Mouse (Mus musculus) small intestine, adult 10 weeks (tissue): ENCODE measurements around the gene Itgam. TPM values are rescaled to one million over a fixed set of nuclear protein-coding genes. Genes with fewer than 3 reads are reported as not detected.

Experiments
- polyA plus RNA-seq: library from polyadenylated mRNA; stranded (reverse); fragments of 350-450 nt; fragmentation: Illumina TruSeq; extraction: RNeasy Lipid Tissue Mini Kit (QIAGEN cat#74804); gene quantifications from one replicate; pipeline ENCODE4 v1.2.3, GENCODE M21; 2014; ENCODE audit warnings: low replicate concordance

Itgam gene
- polyA plus RNA-seq = 7.9 TPM

GRCm38 (mm10) chr7:128062456-128062855 lies at the start of gene Itgam, which contains the start of gene Gm49368:
Gene Itgam (plus strand): TSS chr7:128062640.
Gene Gm49368 (plus strand): TSS chr7:128062683.

GRCm38 (mm10) chr7:128128741-128129720 lies 66.6 kb downstream of the Itgam start, which contains the start of gene Itgax:
Gene Itgax (plus strand): TSS chr7:128129547.

GRCm38 (mm10) chr7:128154076-128154475 lies 91.6 kb downstream of the Itgam start, which contains the start of gene Itgad:
Gene Itgad (plus strand): TSS chr7:128154376.

Other genes with a start within 250 kb of the Itgam start
- 11.9 TPM for gene Stx4a, start 238.3 kb upstream of the Itgam start, polyA plus RNA-seq
- gene Stx1b, start 238.1 kb upstream of the Itgam start, polyA plus RNA-seq = 0.30 TPM
- gene Zfp646, start 186.4 kb upstream of the Itgam start, polyA plus RNA-seq = 4.9 TPM
- 0.52 TPM for gene Zfp668, start 185.8 kb upstream of the Itgam start, polyA plus RNA-seq
- gene Prss53, start 171.7 kb upstream of the Itgam start, polyA plus RNA-seq = not detected
- gene Gm21974, start 167.2 kb upstream of the Itgam start, polyA plus RNA-seq = not detected
- 24.9 TPM for gene Vkorc1, start 167.0 kb upstream of the Itgam start, polyA plus RNA-seq
- 1.1 TPM for gene Bckdk, start 158.6 kb upstream of the Itgam start, polyA plus RNA-seq
- gene Kat8, start 150.1 kb upstream of the Itgam start, polyA plus RNA-seq = 5.7 TPM
- gene Prss8, start 132.5 kb upstream of the Itgam start, polyA plus RNA-seq = 0.26 TPM
- not detected for gene Prss36, start 115.9 kb upstream of the Itgam start, polyA plus RNA-seq
- gene Fus, start 95.2 kb upstream of the Itgam start, polyA plus RNA-seq = 567 TPM
- 89.0 TPM for gene Pycard, start 68.8 kb upstream of the Itgam start, polyA plus RNA-seq
- not detected for gene Trim72, start 58.7 kb upstream of the Itgam start, polyA plus RNA-seq
- gene Gm49368, start within 50 bp of the Itgam start, polyA plus RNA-seq = not detected
- gene Itgax, start 66.9 kb downstream of the Itgam start, polyA plus RNA-seq = 9.9 TPM
- gene Itgad, start 91.7 kb downstream of the Itgam start, polyA plus RNA-seq = 0.56 TPM
- not detected for gene Cox6a2, start 143.7 kb downstream of the Itgam start, polyA plus RNA-seq
- gene Armc5, start 174.7 kb downstream of the Itgam start, polyA plus RNA-seq = 0.19 TPM
- 3.6 TPM for gene 9130023H24Rik, start 175.4 kb downstream of the Itgam start, polyA plus RNA-seq
- 5.0 TPM for gene Tgfb1i1, start 184.2 kb downstream of the Itgam start, polyA plus RNA-seq
- gene Slc5a2, start 203.0 kb downstream of the Itgam start, polyA plus RNA-seq = not detected
- 9.7 TPM for gene BC017158, start 235.5 kb downstream of the Itgam start, polyA plus RNA-seq